In genomic region chr2:128122491-128122890, GRCm38 (mm10) we compare ENCODE assay signal across 8 mouse cellular contexts. TPM values are rescaled to one million over a fixed set of nuclear protein-coding genes. Genes with fewer than 3 reads are reported as not detected.
DNase-seq lines count a peak whose midpoint lies in the region; ATAC-seq and TF ChIP-seq lines count a peak whose summit lies in the region.

No protein-coding gene starts in this region.

- TF ChIP-seq CTCF in gastrocnemius, adult 2 months (IDR thresholded peaks at IDR 0.05), result peak; percentile 87

- H3K4me2 ChIP-seq in limb, embryonic 14.5 days (replicated peaks; ENCODE audit: low read depth, low read length, severe bottlenecking), result peak overlapping the region; percentile 98
- peak overlapping the region; percentile 100 for H3K4me2 ChIP-seq in midbrain, embryonic 14.5 days (ENCODE audit: low read length)

- intact Hi-C loops in gastrocnemius, adult 2 months (cut with DNase I), result loop anchor here (1.0 to 5.0 kb wide), 3 partner anchors 233 to 450 kb away; no protein-coding TSS in a partner anchor

- H3K27ac ChIP-seq in gastrocnemius, adult 2 months, result no peak overlapping the region
- no peak overlapping the region for H3K27ac ChIP-seq in limb, embryonic 14.5 days (replicated peaks; ENCODE audit: low read depth, low read length)
- H3K27ac ChIP-seq in midbrain, embryonic 14.5 days (replicated peaks; ENCODE audit: low read depth, low read length), result no peak overlapping the region

- H3K4me3 ChIP-seq in gastrocnemius, adult 2 months, result peak overlapping the region; percentile 62
- H3K4me3 ChIP-seq in limb, embryonic 14.5 days (replicated peaks; ENCODE audit: low read length), result peak overlapping the region; percentile 66
- no peak overlapping the region for H3K4me3 ChIP-seq in midbrain, embryonic 14.5 days (replicated peaks; ENCODE audit: low read depth, low read length)

- no peaks in the 10 kb centered on the region for H3K9me3 ChIP-seq in limb, embryonic 14.5 days (ENCODE audit: control insufficient read depth, low read length)
- no peaks in the 10 kb centered on the region for H3K9me3 ChIP-seq in midbrain, embryonic 14.5 days (ENCODE audit: control insufficient read depth, low read length)

- ATAC-seq in cerebellum, adult (ENCODE audit: insufficient number of reproducible peaks, low FRiP score, low TSS enrichment), result no peak
- ATAC-seq in inflammation-experienced regulatory T-cells, adult 6 months, result peak; percentile 42
- no peak for ATAC-seq in limb, embryonic 14.5 days (ENCODE audit: low FRiP score, low read depth)
- no peak for ATAC-seq in midbrain, embryonic 14.5 days (ENCODE audit: low FRiP score, low TSS enrichment)

- no peak for TF ChIP-seq POLR2A in limb, embryonic 14.5 days (IDR thresholded peaks at IDR 0.05; ENCODE audit: borderline replicate concordance, extremely low read depth, insufficient read depth, insufficient read length)

- DNase-seq in cerebellum, adult 11 months, result peak; percentile 43
- DNase-seq in cerebellum, adult 9-11 months, result peak; percentile 32
- peak; percentile 69 for DNase-seq in gastrocnemius, adult 2 months
- peak; percentile 60 for DNase-seq in limb, embryonic 14.5 days (ENCODE audit: low spot score)
- peak; percentile 82 for DNase-seq in midbrain, embryonic 14.5 days
- peak; percentile 44 to 72 for DNase-seq in spleen, postnatal 4 days (ENCODE audit: low spot score in 2 of 2)

- 2% methylated on average over 9 of the region's 9 CpGs for WGBS in limb, embryonic 14.5 days
- 3% methylated on average over 9 of the region's 9 CpGs for WGBS in midbrain, embryonic 14.5 days

- H3K27me3 ChIP-seq in limb, embryonic 14.5 days (ENCODE audit: control insufficient read depth, insufficient read depth, low read length), result peaks cover 34% of the 10 kb centered on the region
- H3K27me3 ChIP-seq in midbrain, embryonic 14.5 days (ENCODE audit: control insufficient read depth, insufficient read depth, low read length), result peaks cover 35% of the 10 kb centered on the region

- H3K9ac ChIP-seq in limb, embryonic 14.5 days (ENCODE audit: low read depth, low read length, severe bottlenecking), result no peak overlapping the region
- no peak overlapping the region for H3K9ac ChIP-seq in midbrain, embryonic 14.5 days (replicated peaks; ENCODE audit: low read length)

- H3K36me3 ChIP-seq in limb, embryonic 14.5 days (ENCODE audit: control insufficient read depth, insufficient read depth, low read length), result no peaks in the 10 kb centered on the region
- H3K36me3 ChIP-seq in midbrain, embryonic 14.5 days (ENCODE audit: control insufficient read depth, insufficient read depth, low read length), result no peaks in the 10 kb centered on the region

- H3K4me1 ChIP-seq in limb, embryonic 14.5 days (ENCODE audit: control insufficient read depth, insufficient read depth, low read length), result peaks cover 28% of the 10 kb centered on the region
- H3K4me1 ChIP-seq in midbrain, embryonic 14.5 days (ENCODE audit: control insufficient read depth, insufficient read depth, low read length), result peaks cover 29% of the 10 kb centered on the region

RNA-seq across cellular contexts. Expression of gene Bcl2l11, which starts 3.3 kb away (rescaled TPM):
- total RNA-seq in gastrocnemius, adult 2 months (2021), result 1 to 10 TPM; 5.1 to 9.0 TPM
- polyA plus RNA-seq in inflammation-experienced regulatory T-cells, adult 6 months (2017; shearing (Covaris generic)), result 10 to 100 TPM in 2 of 3 experiments, 1 to 10 TPM in 1; 8.8 to 16.6 (median 14.3) TPM
- polyA plus RNA-seq in limb, embryonic 14.5 days (2012; rRNA removed), result 30.5 and 34.6 TPM in 2 replicates
- 18.3 and 22.7 TPM in 2 replicates for polyA plus RNA-seq in limb, embryonic 14.5 days (2014; fragmentation: Nextera tagmentation; extraction: Ambion mirVana)
- polyA plus RNA-seq in midbrain, embryonic 14.5 days (2014; fragmentation: Nextera tagmentation; extraction: Ambion mirVana), result 8.7 and 13.3 TPM in 2 replicates

Comparison
In these comparisons a context has a peak if more than half of its experiments do, and no peak if none do; other contexts are left out.
1. DNase-seq: peak in every context shown above with its lines; median percentile 82 in midbrain, embryonic 14.5 days; 69 in gastrocnemius, adult 2 months; 60 in limb, embryonic 14.5 days; 58 in spleen, postnatal 4 days; 43 in cerebellum, adult 11 months; 32 in cerebellum, adult 9-11 months.